Mouse (Mus musculus): ENCODE measurements at regions not wholly inside any gene's neighbourhood (a gene's known extent, or its start where the extent isn't known, plus 50 kb on each side); places are given as distances from the start of the nearest gene placed in this dataset.
A peak's percentile ranks its signal among the peaks of the same experiment; 100 is the strongest.

DNA sequence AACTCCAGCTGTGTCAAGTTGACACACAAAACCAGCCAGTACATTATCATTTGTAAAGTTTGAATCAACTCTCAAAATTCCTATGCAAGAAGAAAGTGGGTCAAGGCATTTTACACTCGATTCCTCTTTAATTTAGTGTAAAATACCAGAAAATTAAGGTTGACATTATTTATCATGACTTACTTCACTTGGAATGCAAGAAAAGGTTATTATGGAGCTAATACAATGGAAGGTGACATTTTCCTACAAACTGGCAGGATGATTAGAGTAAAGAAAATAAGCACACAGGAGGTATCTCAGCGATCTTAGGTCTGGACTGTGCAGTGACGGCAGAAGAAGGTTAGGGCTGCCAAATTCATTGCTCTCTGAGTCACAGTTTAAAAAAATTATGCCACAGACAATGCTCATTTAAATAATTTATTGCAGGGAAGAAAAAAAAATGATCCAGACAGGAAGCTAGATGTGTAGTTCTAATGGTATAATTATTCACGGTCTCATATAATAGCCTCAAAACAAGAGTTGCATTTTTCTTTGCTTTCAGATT is 405.2 kb downstream of the Hace1 start:
- no peak for DNase-seq

DNA sequence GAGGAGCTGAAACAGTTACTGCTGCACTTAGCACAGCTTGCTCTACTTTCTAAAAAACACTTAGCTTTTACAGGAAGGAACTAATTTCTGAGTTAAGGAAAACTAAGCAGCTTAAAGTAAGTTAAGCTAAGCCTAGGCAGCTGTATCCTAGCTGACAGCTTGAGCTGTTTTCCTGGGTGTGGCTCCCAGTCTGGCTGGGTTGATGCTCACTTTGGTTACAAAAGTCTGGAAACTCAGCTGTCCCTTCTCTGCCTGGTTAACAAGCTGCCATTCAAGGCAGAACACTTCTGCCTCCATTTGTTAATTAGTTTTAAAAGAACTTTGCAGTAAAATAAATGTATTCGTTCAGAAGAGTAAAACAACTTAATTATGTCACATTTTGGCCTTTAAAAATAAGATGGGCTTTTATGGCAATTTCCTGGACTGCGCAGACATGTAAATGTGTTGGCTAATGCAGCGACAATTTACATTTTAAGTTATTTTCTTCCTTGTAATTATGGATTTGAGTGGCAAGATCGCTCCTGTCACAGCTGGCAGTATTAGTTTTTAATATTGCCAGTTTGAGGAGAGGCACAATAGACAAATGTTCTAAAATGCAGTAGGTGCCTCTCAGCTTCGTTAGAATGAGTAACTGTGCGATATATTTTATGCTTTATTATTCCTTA is 406.2 kb downstream of the Hace1 start:
- no peak for DNase-seq

DNA sequence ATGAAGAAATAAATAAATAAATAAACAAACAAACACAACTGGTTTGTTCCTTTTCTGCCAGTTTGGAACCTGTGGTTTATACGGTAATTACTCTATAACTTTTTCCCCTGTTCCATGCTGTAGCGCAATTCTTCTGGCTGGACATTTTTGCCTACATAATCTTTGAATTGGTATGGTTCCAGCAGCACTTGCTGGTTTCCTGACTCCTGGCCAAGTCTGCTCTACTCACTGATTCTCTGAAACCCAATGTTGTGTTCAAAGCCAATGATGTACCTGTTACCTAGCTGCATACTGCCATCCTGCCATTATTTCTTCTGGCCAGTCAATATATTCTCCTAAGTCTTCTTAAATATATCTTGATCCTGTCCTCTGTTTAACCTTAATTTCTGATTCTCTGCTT is 408.7 kb downstream of the Hace1 start:
- no peak for DNase-seq

DNA sequence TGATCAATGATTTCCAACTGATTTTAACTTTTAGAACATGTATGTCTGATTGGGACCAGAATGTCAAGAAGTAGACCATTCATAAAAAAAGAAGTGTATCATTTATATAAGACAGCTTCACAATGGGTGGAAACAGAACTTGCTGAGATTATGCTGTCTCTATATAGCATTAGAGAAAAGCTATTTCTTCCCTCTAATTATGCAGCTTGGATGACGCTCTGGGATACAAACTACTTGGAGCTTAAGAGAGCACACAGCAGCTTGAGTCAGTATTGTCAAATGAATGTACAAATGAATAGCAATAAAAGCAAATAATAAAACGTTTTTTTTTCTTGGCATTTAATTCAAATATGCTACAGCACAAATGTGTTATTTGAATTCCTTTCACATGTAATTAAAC is 428.7 kb downstream of the Hace1 start:
- DNase-seq, result no peak

DNA sequence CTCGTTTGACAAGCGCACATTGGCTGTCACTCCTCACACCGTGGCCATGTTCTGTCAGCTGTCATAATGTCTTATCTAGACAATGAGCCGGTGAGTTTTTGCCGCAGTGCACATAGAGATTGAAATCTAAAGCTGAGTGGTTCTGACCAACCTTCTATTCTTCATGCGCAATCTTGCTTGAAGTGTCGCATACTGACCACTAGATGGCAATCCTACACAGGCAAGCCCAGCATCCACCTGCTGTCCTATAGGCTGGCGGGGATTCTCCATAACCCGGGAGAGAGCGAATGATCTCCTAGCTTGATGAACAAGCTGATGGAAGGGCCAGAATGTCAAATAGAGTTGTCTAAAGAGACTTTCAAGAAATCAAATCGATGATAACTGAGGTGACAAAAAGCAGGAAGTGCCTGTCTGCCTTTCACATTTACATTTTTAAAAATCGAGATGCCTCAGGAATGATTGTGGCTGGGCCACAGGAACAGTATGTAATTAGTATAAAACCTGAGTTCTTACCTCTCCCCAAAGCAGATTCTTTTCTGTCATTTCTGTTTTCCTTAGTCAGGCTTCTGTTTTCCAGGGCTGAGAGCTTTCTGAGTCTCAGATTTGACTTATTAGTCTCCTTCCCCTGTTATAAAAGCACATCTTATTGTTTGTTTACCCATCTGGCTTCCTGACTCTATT is 434.4 kb downstream of the Hace1 start:
- DNase-seq, result peak; percentile 2 to 13

DNA sequence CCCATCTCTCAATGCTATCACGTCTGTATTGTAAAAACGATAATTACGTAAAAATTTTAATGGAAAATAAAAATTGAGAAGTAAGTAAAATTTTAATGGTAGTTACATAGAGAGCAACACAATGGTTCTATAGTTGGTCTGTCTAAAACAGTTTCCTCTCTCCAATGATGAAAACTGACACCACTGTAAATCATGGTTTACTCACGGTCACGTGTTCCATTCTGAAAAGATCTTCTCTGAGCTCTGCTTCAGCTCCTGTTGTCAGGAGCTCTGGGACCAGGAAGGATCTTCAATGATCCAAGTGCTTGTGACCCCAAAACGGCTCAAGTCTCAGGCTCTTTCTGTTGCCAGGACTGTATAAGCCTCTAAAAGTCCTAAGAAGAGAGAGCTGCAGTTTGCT is 435.0 kb downstream of the Hace1 start:
- no peak for DNase-seq

DNA sequence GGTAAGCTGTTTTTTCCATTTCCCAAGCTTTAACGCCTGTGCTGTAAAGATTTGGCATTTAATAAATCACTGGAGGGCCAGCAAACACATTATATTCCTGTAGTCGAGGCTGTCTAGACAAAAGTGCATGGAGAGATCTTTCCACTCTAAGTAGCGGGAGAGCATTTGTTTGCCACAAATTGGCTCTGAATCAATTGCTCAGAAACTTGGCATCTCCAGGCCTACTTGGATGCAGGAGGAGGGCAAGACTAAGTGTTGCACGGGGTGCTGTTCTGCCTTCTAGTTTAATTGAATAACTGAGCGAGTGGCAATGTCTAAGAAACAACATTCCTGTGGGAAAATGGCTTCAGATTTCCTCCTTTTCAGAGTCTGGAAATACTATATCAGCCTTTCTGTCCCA is 438.7 kb downstream of the Hace1 start:
- DNase-seq, result no peak

DNA sequence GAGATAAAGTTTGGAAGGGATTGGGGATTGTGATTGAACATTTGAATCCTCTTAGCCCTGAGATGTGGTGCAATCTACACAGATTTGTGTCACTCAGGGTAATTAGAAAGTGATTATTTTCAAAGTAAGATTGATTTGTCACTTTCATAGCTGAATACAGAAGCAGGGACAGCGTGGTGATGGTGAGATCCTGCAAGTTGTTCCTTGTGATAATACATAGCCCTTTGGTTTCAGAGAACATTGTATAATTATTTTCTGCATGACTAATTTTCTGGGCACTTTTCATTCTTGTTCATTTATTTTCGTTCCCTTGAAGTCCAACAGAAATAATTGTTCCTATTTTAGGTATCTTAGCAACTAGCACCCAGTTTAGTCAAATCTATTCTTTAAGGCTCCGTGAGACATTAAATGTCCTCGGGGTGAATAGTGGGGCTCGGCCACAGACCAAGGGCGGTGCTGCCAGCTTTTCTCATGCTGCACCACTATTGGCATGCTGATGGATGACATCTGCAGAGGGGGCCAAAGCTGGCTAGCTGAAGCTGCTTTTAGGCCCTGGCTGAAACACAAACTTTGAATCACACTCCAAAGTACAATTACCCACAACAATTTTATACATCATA is 468.0 kb downstream of the Hace1 start:
- no peak for DNase-seq

DNA sequence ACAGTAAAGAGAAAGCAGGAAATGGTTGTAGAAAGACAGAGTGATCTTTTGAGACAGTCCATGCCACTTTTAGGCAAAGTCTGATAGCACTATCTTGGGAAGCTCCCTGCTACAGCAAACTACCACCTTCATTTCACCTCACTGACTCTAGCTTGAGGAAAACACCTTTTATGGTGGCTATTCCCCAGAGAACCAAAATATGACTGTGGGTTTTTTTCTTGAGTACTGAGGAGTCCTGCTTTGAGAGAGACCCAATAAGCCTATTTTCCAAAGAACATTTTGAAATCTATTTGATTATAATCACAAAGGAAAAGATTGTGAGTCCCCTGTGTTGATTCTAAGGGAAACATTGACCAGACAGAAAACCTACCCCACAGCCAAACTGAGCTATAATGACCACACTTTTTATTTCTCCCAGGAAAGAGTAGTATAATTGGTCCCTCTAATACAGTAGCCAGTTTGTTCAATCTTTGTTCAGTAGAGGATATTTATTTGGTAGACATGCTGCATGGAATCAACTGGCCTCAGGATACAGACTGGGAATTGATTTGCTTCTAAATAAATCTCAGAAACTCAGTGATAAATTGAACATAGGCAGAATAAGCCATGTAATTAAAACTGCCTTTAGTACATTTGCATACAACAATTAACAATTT is 468.6 kb downstream of the Hace1 start:
- no peak for DNase-seq

DNA sequence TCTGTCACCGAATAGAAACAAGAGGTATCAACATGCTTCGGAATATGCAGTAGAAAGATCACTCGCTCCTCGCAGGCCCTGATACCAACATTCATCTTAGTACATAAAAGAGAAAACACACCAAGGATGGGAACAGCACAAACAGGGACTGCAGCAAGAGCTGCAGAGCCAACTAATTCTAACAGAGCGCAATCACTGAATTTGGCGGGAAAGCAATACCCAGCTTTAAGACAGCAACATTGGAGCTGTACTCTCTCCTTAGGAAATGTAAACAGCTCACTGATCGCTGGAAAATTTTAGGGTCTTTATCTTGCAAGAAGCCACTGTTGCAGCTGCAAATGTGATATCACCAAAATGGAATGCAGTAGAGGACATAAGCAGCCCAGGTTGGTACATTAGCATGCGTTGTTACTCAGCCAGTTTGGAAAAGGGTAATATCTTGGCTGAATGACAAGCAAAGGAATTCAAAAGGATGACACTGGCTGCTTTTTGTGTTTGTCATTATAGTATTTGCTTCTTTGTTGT is 469.3 kb downstream of the Hace1 start:
- DNase-seq, result no peak

DNA sequence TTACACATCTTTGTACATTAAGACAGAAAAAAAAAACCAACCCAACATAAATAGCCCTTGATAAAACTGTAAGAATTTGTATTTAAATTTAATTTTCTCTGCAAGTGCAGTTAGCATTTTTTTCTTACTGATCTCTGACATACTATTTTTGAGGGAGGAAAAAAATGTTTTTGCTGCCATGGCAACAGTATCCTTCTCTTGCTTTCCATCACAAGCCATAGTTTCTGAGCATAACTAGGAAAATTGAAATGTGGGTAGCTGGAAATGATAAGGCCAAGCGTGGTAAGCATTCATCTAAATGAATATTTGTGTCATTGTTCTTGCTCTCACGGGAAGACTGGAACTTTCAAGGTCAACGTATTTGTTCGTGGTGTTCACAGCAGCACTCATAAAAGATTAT is 470.0 kb downstream of the Hace1 start:
- DNase-seq, result no peak

DNA sequence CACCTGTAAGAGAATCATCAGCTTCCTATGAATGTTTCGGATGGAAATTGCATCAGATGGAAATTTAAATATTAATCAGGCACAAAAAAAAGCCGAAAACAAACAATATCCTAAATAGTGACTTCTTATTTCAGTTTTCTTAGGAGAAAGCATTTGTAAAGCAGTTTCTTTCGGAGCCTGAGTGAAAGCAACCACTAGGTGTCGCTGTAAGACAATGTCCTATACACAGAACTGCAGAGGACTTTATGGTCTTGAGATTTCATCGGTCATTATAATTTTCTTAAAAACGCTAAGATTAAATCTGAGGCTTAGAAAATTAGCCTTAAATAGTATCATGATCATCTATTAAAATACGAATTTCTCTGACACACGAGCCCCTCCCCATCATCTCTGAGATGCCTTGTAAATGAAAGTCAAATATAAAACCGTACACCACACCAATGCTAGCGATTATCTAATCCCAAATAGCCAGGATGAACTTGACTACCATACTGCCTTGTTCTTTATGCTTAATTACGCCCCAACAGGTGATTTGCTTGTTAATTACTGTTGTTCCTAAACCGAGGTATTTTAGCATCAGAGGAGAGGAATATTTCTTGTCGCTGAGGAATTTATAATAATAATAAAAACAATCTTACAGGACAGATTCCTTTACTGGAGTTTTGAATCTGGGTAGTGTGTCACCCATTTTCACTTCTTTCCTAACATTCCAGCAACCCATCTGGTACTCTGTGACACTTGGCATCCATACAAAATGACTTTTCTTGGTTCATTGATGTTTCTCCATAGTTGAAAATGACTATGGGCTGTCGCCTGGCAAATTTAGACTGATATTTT is 480.0 kb downstream of the Hace1 start:
- peak in 1 of 2 experiments; percentile 23 for DNase-seq

DNA sequence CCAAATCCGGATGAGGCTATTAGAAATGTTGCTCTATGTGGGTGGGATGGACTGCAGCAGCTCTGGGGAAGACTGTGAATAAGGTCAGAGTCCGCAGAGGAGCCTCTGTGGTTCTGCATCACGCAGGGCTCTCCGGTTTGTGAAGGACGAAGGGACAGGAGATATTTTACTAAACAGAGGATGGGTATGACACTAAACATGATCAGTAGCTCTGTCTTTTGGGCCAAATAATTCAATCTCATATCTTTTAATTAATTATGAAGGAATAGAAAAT is 480.5 kb downstream of the Hace1 start:
- no peak for DNase-seq

DNA sequence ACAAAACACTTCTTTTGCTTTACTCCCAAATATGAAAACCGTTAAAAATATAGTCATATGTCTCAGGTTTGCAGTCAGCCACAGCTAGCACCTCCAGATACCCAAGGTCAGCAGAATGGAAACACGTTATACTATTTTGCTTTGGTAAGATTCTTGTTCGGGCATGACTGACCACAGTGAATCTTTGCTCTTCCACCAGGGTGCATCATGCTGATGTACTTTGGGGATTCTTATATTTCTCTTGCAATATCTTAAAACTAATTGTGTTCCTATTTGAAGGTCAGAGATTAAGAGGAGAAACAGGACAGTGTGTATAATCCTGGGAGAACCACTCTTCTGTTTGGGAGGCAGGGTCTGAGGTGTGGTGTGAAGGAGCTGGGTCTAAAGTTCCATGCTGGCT is 481.7 kb downstream of the Hace1 start:
- no peak for DNase-seq

DNA sequence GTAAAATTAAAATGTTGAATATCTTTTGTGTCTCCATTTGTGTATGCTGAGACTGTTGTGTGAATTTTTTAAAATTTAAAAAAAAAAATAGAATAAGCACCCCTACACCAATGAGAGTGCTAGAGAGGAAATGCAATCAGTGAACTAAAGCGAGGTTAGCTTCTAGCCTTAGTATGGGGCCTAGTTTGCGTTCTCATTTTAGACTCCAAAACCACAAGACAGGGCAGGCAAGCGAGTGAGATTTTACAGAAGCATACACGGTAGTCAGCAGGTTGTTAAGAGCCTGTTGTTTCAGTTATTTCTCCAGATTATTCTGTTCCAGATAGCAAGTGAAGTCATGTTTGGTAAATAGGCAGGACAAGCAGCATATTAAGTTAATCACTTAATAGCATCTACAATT is 486.2 kb downstream of the Hace1 start:
- no peak for DNase-seq

DNA sequence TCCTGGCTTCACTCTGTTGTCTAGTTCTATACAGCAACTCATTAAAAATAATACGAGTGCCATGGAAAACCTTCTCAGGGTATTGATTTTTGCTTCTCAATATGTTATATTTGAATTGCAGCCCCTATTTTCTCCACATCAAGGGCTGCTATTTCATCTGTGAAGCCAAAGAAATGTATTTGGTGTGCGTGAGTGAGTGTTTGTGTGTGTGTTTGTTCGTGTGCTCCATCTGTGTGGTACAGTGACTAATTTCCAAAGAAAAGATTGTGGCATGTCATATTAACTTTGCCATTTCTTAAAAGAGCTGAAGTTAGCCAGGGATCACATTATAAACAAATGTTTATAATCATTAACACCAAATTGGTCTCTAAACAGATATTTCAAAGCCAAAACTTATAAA is 493.1 kb downstream of the Hace1 start:
- DNase-seq, result no peak

DNA sequence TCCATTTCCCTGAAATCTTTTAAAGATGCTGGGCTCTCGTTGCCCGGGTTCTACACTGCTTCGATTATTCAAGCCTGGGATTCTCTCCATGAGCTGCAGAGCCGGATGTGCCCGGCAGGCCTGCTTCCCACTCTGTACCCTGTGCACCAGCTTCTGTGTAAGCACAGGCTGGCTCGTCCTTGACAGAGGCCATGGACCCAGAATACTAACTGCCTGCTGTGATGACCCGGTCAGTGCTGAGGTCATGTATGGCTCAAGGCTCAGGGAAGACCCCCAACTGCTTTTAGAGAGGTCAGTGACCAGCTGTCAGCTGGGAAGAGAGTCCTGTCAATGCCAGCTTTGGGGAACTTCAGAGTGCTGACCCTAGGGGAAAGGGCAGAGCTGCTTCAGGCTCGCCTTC is 493.6 kb downstream of the Hace1 start:
- no peak for DNase-seq

DNA sequence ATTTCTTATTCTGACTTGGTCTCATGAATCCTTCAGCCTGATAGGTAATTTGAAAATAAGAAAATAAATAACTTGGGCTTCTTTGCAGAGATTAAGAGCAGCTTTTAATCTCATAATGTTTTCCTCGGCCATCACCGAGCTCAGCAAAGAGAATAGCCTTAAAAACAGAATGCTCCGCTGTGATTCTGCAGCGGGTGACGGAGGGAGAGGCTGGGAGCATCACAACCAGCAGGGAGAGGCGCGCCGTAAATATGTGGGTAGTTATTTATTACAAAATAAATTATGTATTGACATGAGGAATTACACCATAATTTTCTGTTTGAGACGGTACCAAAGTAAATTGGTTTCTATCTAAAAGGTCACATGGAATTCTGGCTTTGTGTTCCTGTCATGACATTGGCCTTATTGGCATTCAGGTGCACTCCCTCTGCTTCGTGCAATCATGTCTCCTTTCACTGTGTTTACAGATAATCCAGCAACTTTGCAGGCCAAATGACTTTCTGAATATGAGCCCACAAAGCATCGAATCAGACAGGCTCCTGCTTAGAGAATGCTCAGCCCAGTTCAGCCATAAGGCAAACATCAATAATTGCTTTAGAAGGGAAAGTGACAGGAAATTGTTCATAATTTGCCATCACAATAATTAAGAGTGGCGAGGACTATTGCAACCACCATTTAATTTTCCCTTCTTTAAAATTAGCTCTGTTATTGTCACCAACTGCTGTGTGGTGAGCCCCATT is 494.4 kb downstream of the Hace1 start:
- DNase-seq, result no peak

DNA sequence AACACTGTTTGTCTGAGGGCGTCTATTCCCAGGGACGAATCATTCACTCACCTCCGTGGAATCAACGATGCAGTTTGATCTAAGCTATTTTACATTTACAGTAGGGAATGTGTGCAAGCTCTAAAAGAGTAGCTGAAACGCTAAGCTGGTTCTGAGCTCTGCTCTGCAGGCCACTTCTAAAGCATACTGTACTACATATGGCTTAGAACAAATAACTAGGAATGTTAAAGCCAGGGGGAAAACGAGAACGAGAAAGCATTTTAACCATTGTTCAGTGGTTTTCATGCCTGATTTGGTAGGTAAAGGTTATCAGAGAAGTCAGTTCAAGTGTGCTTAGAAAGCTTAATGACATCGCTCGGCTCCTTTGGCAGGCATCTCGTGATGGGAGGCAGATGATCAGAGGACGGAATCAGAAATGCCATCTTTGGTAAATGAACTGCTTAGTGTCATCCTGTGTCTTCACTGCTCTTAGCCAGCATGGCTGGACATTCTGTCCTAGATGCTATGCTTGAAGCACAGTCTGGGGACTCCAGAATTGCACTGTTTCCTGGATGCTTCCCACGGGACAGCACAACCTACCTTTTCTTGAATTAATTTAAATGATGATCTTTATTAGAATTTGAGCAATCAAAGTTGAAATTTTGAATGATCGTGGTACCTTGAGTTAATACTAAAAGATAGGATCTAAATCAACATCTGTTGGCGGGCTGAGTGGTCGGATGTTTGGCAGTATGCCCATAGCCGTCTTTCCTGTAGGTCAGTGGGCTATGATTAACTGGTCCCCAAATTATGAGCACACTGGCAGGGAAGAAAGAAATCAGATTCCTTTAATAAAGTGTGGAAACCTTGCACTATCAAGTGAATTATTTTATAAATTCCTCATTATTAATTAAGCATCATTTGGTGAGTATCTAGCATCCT is 495.2 kb downstream of the Hace1 start:
- no peak for DNase-seq

DNA sequence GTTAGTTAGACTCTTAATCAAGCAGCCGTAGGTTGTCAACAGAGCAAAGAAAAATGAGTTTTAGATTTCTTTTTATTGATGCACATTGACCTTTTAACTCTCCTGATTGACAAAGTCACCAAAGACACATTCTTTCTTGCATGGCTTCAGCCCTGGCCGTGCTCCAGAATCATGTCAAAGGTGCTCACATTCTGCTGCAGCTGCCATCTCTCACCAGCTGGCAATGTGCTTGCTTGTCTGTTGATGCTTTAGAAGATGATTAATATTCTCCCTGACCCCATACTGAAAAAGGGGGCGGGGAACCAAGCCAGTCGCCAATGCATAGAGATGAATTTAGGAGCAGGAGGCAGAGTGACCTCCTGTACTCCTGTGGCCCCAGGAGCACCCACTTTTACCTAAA is 510.1 kb downstream of the Hace1 start:
- DNase-seq, result no peak

DNA sequence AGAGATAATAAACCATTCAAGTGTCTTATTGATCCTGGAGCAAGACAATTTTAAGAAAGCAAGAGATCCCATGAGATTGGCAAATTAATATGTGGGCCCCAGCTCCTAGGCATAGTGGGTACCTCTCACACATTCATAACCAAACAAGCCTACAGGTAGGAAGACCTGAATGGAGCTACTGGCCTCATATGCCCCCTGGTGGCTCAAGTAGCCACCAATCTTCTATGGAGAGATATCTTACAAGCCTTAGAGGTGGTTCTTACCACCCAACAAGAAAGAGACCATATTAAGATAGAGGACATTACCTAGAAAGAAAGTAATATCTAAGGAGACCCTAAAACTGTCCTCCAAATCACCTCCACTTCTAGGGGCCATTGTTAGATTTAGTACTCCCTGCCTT is 523.2 kb downstream of the Hace1 start:
- DNase-seq, result no peak
